Comparison of ENCODE assay signal across 8 mouse cellular contexts in the genomic region with DNA sequence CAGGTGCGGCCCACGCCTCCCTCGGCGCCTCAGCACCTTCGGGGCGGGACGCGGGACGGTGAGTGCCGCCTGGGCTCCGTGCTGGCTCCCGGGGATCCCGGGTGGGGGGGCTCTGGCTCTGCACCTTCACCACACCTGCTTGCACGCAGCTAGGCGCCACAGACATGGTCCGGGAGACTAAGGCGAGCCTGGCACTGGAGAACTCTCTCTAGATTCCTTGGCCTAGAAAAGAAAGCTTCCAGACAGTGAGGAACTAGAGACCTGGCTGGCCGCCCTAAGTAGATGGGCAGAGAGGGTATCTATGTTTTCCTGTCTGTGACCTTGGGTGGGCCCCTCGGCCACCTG. TPM values are rescaled to one million over a fixed set of nuclear protein-coding genes. Genes with fewer than 3 reads are reported as not detected.
DNase-seq lines count a peak whose midpoint lies in the region; ATAC-seq and TF ChIP-seq lines count a peak whose summit lies in the region.

No protein-coding gene starts in this region.

- no peaks in the 10 kb centered on the region for H3K9me3 ChIP-seq in erythroblast, embryonic 14.5 days (ENCODE audit: control insufficient read depth, low read length)
- no peaks in the 10 kb centered on the region for H3K9me3 ChIP-seq in megakaryocyte, embryonic 14.5 days
- H3K9me3 ChIP-seq in limb, embryonic 12.5 days, result no peaks in the 10 kb centered on the region

- no peaks in the 10 kb centered on the region for H3K36me3 ChIP-seq in erythroblast, embryonic 14.5 days (ENCODE audit: control insufficient read depth)
- H3K36me3 ChIP-seq in megakaryocyte, embryonic 14.5 days (replicated peaks; ENCODE audit: low read length), result peaks cover 20% of the 10 kb centered on the region
- no peaks in the 10 kb centered on the region for H3K36me3 ChIP-seq in limb, embryonic 12.5 days
- H3K36me3 ChIP-seq in small intestine, adult 2 months (ENCODE audit: control insufficient read depth, insufficient read depth, low read length), result 0 out of 2 replicates have a peak, but pooled peaks cover 2% of the 10 kb centered on the region

- peaks cover 19% of the 10 kb centered on the region for H3K4me1 ChIP-seq in erythroblast, embryonic 14.5 days (ENCODE audit: control insufficient read depth)
- H3K4me1 ChIP-seq in megakaryocyte, embryonic 14.5 days, result peaks cover 66% of the 10 kb centered on the region
- peaks cover 12% of the 10 kb centered on the region for H3K4me1 ChIP-seq in limb, embryonic 12.5 days (replicated peaks)
- H3K4me1 ChIP-seq in small intestine, adult 2 months (ENCODE audit: control insufficient read depth, insufficient read depth, insufficient read length, low read length), result peaks cover 6% of the 10 kb centered on the region

- no peak for TF ChIP-seq CTCF in small intestine, adult 2 months (IDR thresholded peaks at IDR 0.05; ENCODE audit: extremely low read depth, insufficient read length, insufficient replicate concordance, low read depth, low read length)

- H3K9ac ChIP-seq in limb, embryonic 12.5 days (replicated peaks), result peak overlapping the region; percentile 71

- H3K27ac ChIP-seq in limb, embryonic 12.5 days, result no peak overlapping the region
- 0 out of 2 replicates have a peak overlapping the region, but pooled peaks have one; percentile 7 for H3K27ac ChIP-seq in small intestine, adult 2 months (ENCODE audit: insufficient read depth, low read depth, low read length)

- ATAC-seq in erythroblast, adult 5-6 weeks (replicated peaks; ENCODE audit: low FRiP score, poor library complexity, severe bottlenecking), result no peak
- no peak for ATAC-seq in megakaryocyte, adult 5-6 weeks (ENCODE audit: poor library complexity, severe bottlenecking)
- ATAC-seq in limb, embryonic 12.5 days (ENCODE audit: insufficient number of reproducible peaks, insufficient read depth, low FRiP score, low TSS enrichment, low read depth), result no peak; the same call in none of the 2 replicates

- peak overlapping the region; percentile 90 for H3K4me2 ChIP-seq in limb, embryonic 12.5 days

- DNase-seq in c-Kit-positive CD71-positive TER-119-positive erythroid progenitor cells, embryonic 14.5 days (ENCODE audit: low spot score), result no peak
- DNase-seq in thymus, postnatal 10 days (ENCODE audit: low spot score in 2 of 2), result no peak

- H3K4me3 ChIP-seq in erythroblast, embryonic 14.5 days (replicated peaks), result peak overlapping the region; percentile 68
- peak overlapping the region; percentile 95 for H3K4me3 ChIP-seq in megakaryocyte, embryonic 14.5 days (replicated peaks)
- peak overlapping the region; percentile 70 for H3K4me3 ChIP-seq in limb, embryonic 12.5 days (replicated peaks)
- peak overlapping the region; percentile 77 for H3K4me3 ChIP-seq in small intestine, adult 2 months (ENCODE audit: low read depth, low read length)

- no peak; the same call in 1 of the 2 replicates for TF ChIP-seq POLR2A in small intestine, adult 2 months (IDR thresholded peaks at IDR 0.05; ENCODE audit: low read depth, low read length)

- WGBS in limb, embryonic 12.5 days, result under 1% methylated on average over 18 of the region's 19 CpGs
- 2% methylated on average over 19 of the region's 19 CpGs for WGBS in small intestine, adult 2 months

- peaks cover 10% of the 10 kb centered on the region for H3K27me3 ChIP-seq in erythroblast, embryonic 14.5 days (ENCODE audit: control insufficient read depth)
- H3K27me3 ChIP-seq in megakaryocyte, embryonic 14.5 days (replicated peaks), result peaks cover 38% of the 10 kb centered on the region
- H3K27me3 ChIP-seq in limb, embryonic 12.5 days, result peaks cover 54% of the 10 kb centered on the region
- H3K27me3 ChIP-seq in small intestine, adult 2 months (ENCODE audit: control insufficient read depth, insufficient read depth, low read length), result no peaks in the 10 kb centered on the region

RNA-seq across cellular contexts. Expression of a gene that starts 0.3 kb away (rescaled TPM):
- polyA plus RNA-seq in erythroblast, embryonic 14.5 days (2012), result 0.02 and 0.12 TPM in 2 replicates
- 2.3 and 2.5 TPM in 2 replicates for total RNA-seq in erythroblast, adult 5-6 weeks (2015; ENCODE audit: low replicate concordance)
- 1.6 and 5.2 TPM in 2 replicates for total RNA-seq in erythroblast, adult 5-6 weeks (2017; ENCODE audit: low replicate concordance)
- polyA plus RNA-seq in megakaryocyte, embryonic 14.5 days (2012; ENCODE audit: insufficient read depth, low replicate concordance), result 5.2 and 14.1 TPM in 2 replicates
- 2.7 and 5.5 TPM in 2 replicates for total RNA-seq in megakaryocyte, adult 5-6 weeks (2015)
- 8.5 and 9.2 TPM in 2 replicates for total RNA-seq in megakaryocyte, adult 5-6 weeks (2017)
- 8.4 and 8.7 TPM in 2 replicates for polyA plus RNA-seq in limb, embryonic 12.5 days (2016; fragmentation: Nextera tagmentation; extraction: Ambion mirVana)
- polyA plus RNA-seq in small intestine, adult 2 months (2012; rRNA removed), result 11.5 and 23.8 TPM in 2 replicates

RNA-seq across cellular contexts. Expression of a gene that starts 22.0 kb away (rescaled TPM):
- polyA plus RNA-seq in erythroblast, embryonic 14.5 days (2012), result 2.6 and 3.7 TPM in 2 replicates
- total RNA-seq in erythroblast, adult 5-6 weeks (2015; ENCODE audit: low replicate concordance), result 95.5 and 123 TPM in 2 replicates
- total RNA-seq in erythroblast, adult 5-6 weeks (2017; ENCODE audit: low replicate concordance), result 51.2 and 98.1 TPM in 2 replicates
- polyA plus RNA-seq in megakaryocyte, embryonic 14.5 days (2012; ENCODE audit: insufficient read depth, low replicate concordance), result 413 and 593 TPM in 2 replicates
- total RNA-seq in megakaryocyte, adult 5-6 weeks (2015), result 526 and 619 TPM in 2 replicates
- 490 and 532 TPM in 2 replicates for total RNA-seq in megakaryocyte, adult 5-6 weeks (2017)
- polyA plus RNA-seq in limb, embryonic 12.5 days (2016; fragmentation: Nextera tagmentation; extraction: Ambion mirVana), result 76.3 and 95.6 TPM in 2 replicates
- 206 and 264 TPM in 2 replicates for polyA plus RNA-seq in small intestine, adult 2 months (2012; rRNA removed)

RNA-seq across cellular contexts. Expression of a gene that starts 47.8 kb away (rescaled TPM):
- polyA plus RNA-seq in erythroblast, embryonic 14.5 days (2012), result 7.6 and 8.3 TPM in 2 replicates
- total RNA-seq in erythroblast, adult 5-6 weeks (2015; ENCODE audit: low replicate concordance), result 66.3 and 87.0 TPM in 2 replicates
- total RNA-seq in erythroblast, adult 5-6 weeks (2017; ENCODE audit: low replicate concordance), result 59.7 and 83.1 TPM in 2 replicates
- polyA plus RNA-seq in megakaryocyte, embryonic 14.5 days (2012; ENCODE audit: insufficient read depth, low replicate concordance), result 15.0 and 19.0 TPM in 2 replicates
- 24.9 and 31.9 TPM in 2 replicates for total RNA-seq in megakaryocyte, adult 5-6 weeks (2015)
- total RNA-seq in megakaryocyte, adult 5-6 weeks (2017), result 13.3 and 20.1 TPM in 2 replicates
- polyA plus RNA-seq in limb, embryonic 12.5 days (2016; fragmentation: Nextera tagmentation; extraction: Ambion mirVana), result 153 and 168 TPM in 2 replicates
- polyA plus RNA-seq in small intestine, adult 2 months (2012; rRNA removed), result 58.1 and 86.1 TPM in 2 replicates

RNA-seq across cellular contexts. Expression of a gene that starts 48.3 kb away (rescaled TPM):
- polyA plus RNA-seq in erythroblast, embryonic 14.5 days (2012), result 0.36 TPM in 1 of 2 replicates, not detected in the other
- 2.9 and 5.2 TPM in 2 replicates for total RNA-seq in erythroblast, adult 5-6 weeks (2015; ENCODE audit: low replicate concordance)
- 0.28 and 7.8 TPM in 2 replicates for total RNA-seq in erythroblast, adult 5-6 weeks (2017; ENCODE audit: low replicate concordance)
- polyA plus RNA-seq in megakaryocyte, embryonic 14.5 days (2012; ENCODE audit: insufficient read depth, low replicate concordance), result 111 and 175 TPM in 2 replicates
- total RNA-seq in megakaryocyte, adult 5-6 weeks (2015), result 7.6 and 12.8 TPM in 2 replicates
- total RNA-seq in megakaryocyte, adult 5-6 weeks (2017), result 10.6 and 15.5 TPM in 2 replicates
- not detected in 2 replicates for polyA plus RNA-seq in limb, embryonic 12.5 days (2016; fragmentation: Nextera tagmentation; extraction: Ambion mirVana)
- polyA plus RNA-seq in small intestine, adult 2 months (2012; rRNA removed), result 21.9 and 37.3 TPM in 2 replicates

Comparison
In these comparisons a context has a peak if more than half of its experiments do, and no peak if none do; other contexts are left out.
1. RNA of a gene that starts 22.0 kb away (polyA plus RNA-seq): 413 to 593 TPM in megakaryocyte, embryonic 14.5 days, 206 to 264 TPM in small intestine, adult 2 months and 76.3 to 95.6 TPM in limb, embryonic 12.5 days; 2.6 to 3.7 TPM in erythroblast, embryonic 14.5 days; every median in the first group is over 10 times any median in the second.
2. Peak in every context shown above with its lines, with median percentiles within 50 percentile points of each other: H3K4me3 ChIP-seq.